Mouse (Mus musculus) myocyte (in vitro differentiated cells): ENCODE results near the gene Crlf1. TPM values are rescaled to one million over a fixed set of nuclear protein-coding genes. Genes with fewer than 3 reads are reported as not detected.
A peak's percentile ranks its signal among the peaks of the same experiment; 100 is the strongest.

Experiments used
- H3K27me3 ChIP-seq: one replicate; pipeline ENCODE4 v1.6.1; 2011; ENCODE audit not compliant: control insufficient read depth, insufficient read depth, insufficient read length
- H3K36me3 ChIP-seq: one replicate; pipeline ENCODE4 v1.6.1; 2011; ENCODE audit not compliant: control insufficient read depth, insufficient read depth
- H3K4me2 ChIP-seq: one replicate; pipeline ENCODE4 v1.6.1; 2011; ENCODE audit warnings: low read depth, control low read depth
- H3K4me3 ChIP-seq: one replicate; pipeline ENCODE4 v1.5.1; 2011; ENCODE audit warnings: mild to moderate bottlenecking, control low read depth, moderate library complexity
- H3K79me2 ChIP-seq: one replicate; pipeline ENCODE4 v1.6.1; 2011; ENCODE audit not compliant: control insufficient read depth, insufficient read depth
- H3ac ChIP-seq: one replicate; pipeline ENCODE4 v1.6.1; 2011; ENCODE audit not compliant: control insufficient read depth, insufficient read length
- CEBPB ChIP-seq: IDR thresholded peaks from 2 replicates; pipeline ENCODE4 v1.6.1; 2011; ENCODE audit warnings: mild to moderate bottlenecking, moderate library complexity; ENCODE audit not compliant: poor library complexity, insufficient read depth, severe bottlenecking
- E2F4 ChIP-seq: IDR thresholded peaks from one replicate; pipeline ENCODE4 v1.6.1; 2011; ENCODE audit warnings: mild to moderate bottlenecking, control low read depth, moderate library complexity; ENCODE audit not compliant: insufficient read depth
- MAX ChIP-seq: IDR thresholded peaks from one replicate; pipeline ENCODE4 v1.6.1; 2011; ENCODE audit warnings: low read depth, mild to moderate bottlenecking, control low read depth
- MYOD1 ChIP-seq, 3 experiments: IDR thresholded peaks; one replicate each; pipeline ENCODE4 v1.6.1; 2011; ENCODE audit warnings: control low read depth in 2 of 3, low read depth in 2 of 3, mild to moderate bottlenecking in 2 of 3, moderate library complexity in 1 of 3; ENCODE audit not compliant: insufficient read length in 2 of 3, control insufficient read depth in 1 of 3
- MYOG ChIP-seq, 3 experiments: IDR thresholded peaks; one replicate each; pipeline ENCODE4 v1.6.1; 2011; ENCODE audit warnings: control low read depth in 2 of 3, low read depth in 2 of 3, mild to moderate bottlenecking in 2 of 3; ENCODE audit not compliant: insufficient read length in 2 of 3, control insufficient read depth in 1 of 3, insufficient read depth in 1 of 3
- POLR2A ChIP-seq: IDR thresholded peaks from one replicate; pipeline ENCODE4 v1.6.1; 2011; ENCODE audit warnings: low read depth, mild to moderate bottlenecking, control low read depth, moderate library complexity; ENCODE audit not compliant: insufficient read length
- POLR2AphosphoS2 ChIP-seq: IDR thresholded peaks from one replicate; pipeline ENCODE4 v1.6.1; 2011; ENCODE audit warnings: low read depth, control low read depth; ENCODE audit not compliant: insufficient read length
- REST ChIP-seq: IDR thresholded peaks from one replicate; pipeline ENCODE4 v1.6.1; 2011; ENCODE audit warnings: mild to moderate bottlenecking, control low read depth, moderate library complexity; ENCODE audit not compliant: insufficient read depth, insufficient read length
- SRF ChIP-seq: IDR thresholded peaks from one replicate; pipeline ENCODE4 v1.6.1; 2011; ENCODE audit warnings: low read depth; ENCODE audit not compliant: control insufficient read depth, insufficient read length
- TCF12 ChIP-seq: IDR thresholded peaks from one replicate; pipeline ENCODE4 v1.6.1; 2011; ENCODE audit warnings: mild to moderate bottlenecking, control low read depth; ENCODE audit not compliant: poor library complexity, insufficient read depth, severe bottlenecking
- TCF3 ChIP-seq: IDR thresholded peaks from one replicate; pipeline ENCODE4 v1.6.1; 2011; ENCODE audit warnings: low read depth, control low read depth; ENCODE audit not compliant: insufficient read length
- USF1 ChIP-seq: IDR thresholded peaks from one replicate; pipeline ENCODE4 v1.6.1; 2011; ENCODE audit warnings: low read depth, mild to moderate bottlenecking, control low read depth, moderate library complexity
- polyA plus RNA-seq: library from polyadenylated mRNA; unstranded; fragments of >200 nt; fragmentation: generic; extraction: Trizol; gene quantifications from one replicate; pipeline ENCODE4 v1.2.1, GENCODE M21; 2012; ENCODE audit warnings: missing spikeins

Gene Crlf1
- polyA plus RNA-seq, 1 experiment: 99.1 TPM

- Histone ChIP-seq H3K4me3 (peak overlapping the region; percentile 60), H3K4me2 (peak overlapping the region; percentile 95)
Observed at GRCm38 (mm10) chr8:70504851-70505250, 11.9 kb downstream of the Crlf1 start.

DNA sequence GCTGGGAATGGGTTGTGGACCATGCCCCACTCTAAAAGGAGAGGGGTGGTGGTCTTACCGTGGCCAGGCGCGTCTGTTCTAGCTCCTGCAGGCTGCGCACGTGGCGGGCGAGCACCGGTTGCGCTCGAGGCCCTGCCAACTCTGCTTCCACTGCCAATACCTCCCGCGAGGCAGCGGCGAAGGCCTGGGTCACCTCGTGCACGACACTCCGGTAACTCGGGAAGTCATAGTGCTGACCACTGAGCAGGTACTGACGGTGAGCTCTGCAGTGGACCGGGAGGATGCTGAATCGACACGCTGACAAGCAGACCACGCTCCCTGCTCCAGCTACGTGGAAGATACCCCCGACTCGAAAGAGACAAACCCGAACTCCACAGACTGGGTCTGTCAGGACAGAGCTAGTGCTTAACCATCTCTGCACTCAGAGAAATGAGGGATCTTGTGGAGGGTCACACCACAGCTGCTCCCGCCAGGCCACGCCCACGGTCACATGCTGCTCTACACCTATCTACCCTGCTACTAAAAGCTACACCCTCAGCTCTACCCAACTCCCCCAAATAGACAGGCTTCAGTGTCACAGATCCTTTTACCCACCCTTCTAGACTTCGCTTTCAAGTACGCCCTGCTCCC is 12.9 kb downstream of the Crlf1 start:
- H3K36me3 ChIP-seq: peaks cover 10% of the 10 kb centered on the region
- no peak for TF ChIP-seq CEBPB
- TF ChIP-seq USF1: peak; percentile 81
- TF ChIP-seq POLR2A: no peak
- TF ChIP-seq REST: no peak
- no peak for TF ChIP-seq SRF
- TF ChIP-seq MYOG (IDR thresholded peaks at IDR 0.05; ENCODE audit: control insufficient read depth in 1 of 3, insufficient read depth in 1 of 3, insufficient read length in 2 of 3, low read depth in 2 of 3): peak in 1 of 3 experiments; percentile 52
- TF ChIP-seq MYOD1 (IDR thresholded peaks at IDR 0.05; ENCODE audit: control insufficient read depth in 1 of 3, insufficient read length in 2 of 3, low read depth in 2 of 3): peak in 1 of 3 experiments; percentile 45
- H3K4me2 ChIP-seq: peak overlapping the region; percentile 95
- H3ac ChIP-seq: peak overlapping the region; percentile 23
- H3K4me3 ChIP-seq: peak overlapping the region; percentile 60
- H3K79me2 ChIP-seq: peaks cover 25% of the 10 kb centered on the region
- H3K27me3 ChIP-seq: no peaks in the 10 kb centered on the region

More at GRCm38 (mm10) chr8:70504851-70505250, 11.9 kb downstream of the Crlf1 start:
- H3K79me2 ChIP-seq: peaks cover 22% of the 10 kb centered on the region
- peaks cover 10% of the 10 kb centered on the region for H3K36me3 ChIP-seq
- no peak overlapping the region for H3ac ChIP-seq
- TF ChIP-seq MYOD1 (IDR thresholded peaks at IDR 0.05; ENCODE audit: control insufficient read depth in 1 of 3, insufficient read length in 2 of 3, low read depth in 2 of 3) (peak in 1 of 3 experiments; percentile 23), POLR2AphosphoS2 (no peak)
- no peaks in the 10 kb centered on the region for H3K27me3 ChIP-seq

- Histone ChIP-seq H3K4me2 (peak within 1 kb of the TSS; percentile 95), H3K4me3 (peak within 1 kb of the TSS; percentile 60), H3K79me2 (peaks cover 30% of the 10 kb centered on the region), H3K36me3 (peaks cover 10% of the 10 kb centered on the region), H3ac (peak within 1 kb of the TSS; percentile 23), H3K27me3 (no peaks in the 10 kb centered on the region)
- TF ChIP-seq MYOD1 (IDR thresholded peaks at IDR 0.05; ENCODE audit: control insufficient read depth in 1 of 3, insufficient read length in 2 of 3, low read depth in 2 of 3): peak in 1 of 3 experiments; percentile 36
- TF ChIP-seq TCF12: no peak
- TF ChIP-seq CEBPB: no peak
- no peak for TF ChIP-seq MAX
- TF ChIP-seq USF1: no peak
- TF ChIP-seq REST: no peak
- peak in 2 of 3 experiments; percentile 10 to 39 for TF ChIP-seq MYOG (IDR thresholded peaks at IDR 0.05; ENCODE audit: control insufficient read depth in 1 of 3, insufficient read depth in 1 of 3, insufficient read length in 2 of 3, low read depth in 2 of 3)
- TF ChIP-seq POLR2AphosphoS2: peak; percentile 95
- peak; percentile 78 for TF ChIP-seq POLR2A
- no peak for TF ChIP-seq SRF
- peak; percentile 59 for TF ChIP-seq E2F4
- TF ChIP-seq TCF3: peak; percentile 15
Observed at GRCm38 (mm10) chr8:70506328-70507026, 13.5 kb downstream of the Crlf1 start, which contains the start of gene Rex1bd. Gene Rex1bd, minus strand, starts transcription at chr8:70506752.

GRCm38 (mm10) chr8:70507027-70507393 is 14.1 kb downstream of the Crlf1 start:
- Histone ChIP-seq H3ac (peak overlapping the region; percentile 23), H3K36me3 (peaks cover 10% of the 10 kb centered on the region), H3K4me3 (peak overlapping the region; percentile 60), H3K27me3 (no peaks in the 10 kb centered on the region), H3K79me2 (peaks cover 35% of the 10 kb centered on the region), H3K4me2 (peak overlapping the region; percentile 52)
- TF ChIP-seq POLR2AphosphoS2: peak; percentile 57
- TF ChIP-seq CEBPB: no peak

GRCm38 (mm10) chr8:70509281-70509952 is 16.5 kb downstream of the Crlf1 start:
- Histone ChIP-seq H3K27me3 (no peaks in the 10 kb centered on the region), H3K79me2 (peaks cover 42% of the 10 kb centered on the region), H3K4me2 (peak overlapping the region; percentile 97), H3ac (peak overlapping the region; percentile 84), H3K4me3 (peak overlapping the region; percentile 93), H3K36me3 (peaks cover 10% of the 10 kb centered on the region)
- no peak for TF ChIP-seq SRF
- no peak for TF ChIP-seq MAX
- TF ChIP-seq MYOD1 (IDR thresholded peaks at IDR 0.05; ENCODE audit: control insufficient read depth in 1 of 3, insufficient read length in 2 of 3, low read depth in 2 of 3): no peak
- no peak for TF ChIP-seq POLR2AphosphoS2
- no peak for TF ChIP-seq REST
- TF ChIP-seq CEBPB: no peak
- no peak for TF ChIP-seq POLR2A
- TF ChIP-seq E2F4: no peak
